Mouse (Mus musculus) fibroblast of lung, adult 2 months (primary cell): ENCODE measurements around the gene Slc48a1.

Experiments used
- DNase-seq: peaks from one replicate; pipeline ENCODE4 v3.0.0-alpha.2; 2011; ENCODE audit warnings: low read depth

Slc48a1 gene

GRCm38 (mm10) chr15:97827401-97827800 is 49.1 kb downstream of the Slc48a1 start:
- DNase-seq: no peak

GRCm38 (mm10) chr15:97828221-97828842 is 50.0 kb downstream of the Slc48a1 start:
- no peak for DNase-seq

GRCm38 (mm10) chr15:97828901-97829338 is 50.6 kb downstream of the Slc48a1 start:
- DNase-seq: no peak

GRCm38 (mm10) chr15:97829432-97829831 is 51.1 kb downstream of the Slc48a1 start:
- no peak for DNase-seq

- DNase-seq: no peak
Measured at GRCm38 (mm10) chr15:97830253-97830787, 52.0 kb downstream of the Slc48a1 start.

GRCm38 (mm10) chr15:97830788-97831241 is 52.5 kb downstream of the Slc48a1 start:
- no peak for DNase-seq

GRCm38 (mm10) chr15:97831242-97831986 is 53.1 kb downstream of the Slc48a1 start:
- DNase-seq: no peak

- DNase-seq: no peak
Measured at GRCm38 (mm10) chr15:97831987-97832640, 53.8 kb downstream of the Slc48a1 start.

GRCm38 (mm10) chr15:97832764-97833479 is 54.6 kb downstream of the Slc48a1 start:
- DNase-seq: no peak

GRCm38 (mm10) chr15:97836153-97836893 is 58.0 kb downstream of the Slc48a1 start:
- no peak for DNase-seq

- no peak for DNase-seq
Measured at GRCm38 (mm10) chr15:97836894-97837247, 58.6 kb downstream of the Slc48a1 start.

- DNase-seq: no peak
Measured at GRCm38 (mm10) chr15:97837491-97838061, 59.3 kb downstream of the Slc48a1 start.

GRCm38 (mm10) chr15:97838395-97838794 is 60.1 kb downstream of the Slc48a1 start:
- no peak for DNase-seq

GRCm38 (mm10) chr15:97839012-97839411 is 60.7 kb downstream of the Slc48a1 start:
- DNase-seq: no peak

GRCm38 (mm10) chr15:97839473-97839872 is 61.2 kb downstream of the Slc48a1 start:
- no peak for DNase-seq

- peak; percentile 72 for DNase-seq
Measured at GRCm38 (mm10) chr15:97839991-97840455, 61.7 kb downstream of the Slc48a1 start.

- no peak for DNase-seq
Measured at GRCm38 (mm10) chr15:97840781-97841180, 62.5 kb downstream of the Slc48a1 start.

- DNase-seq: no peak
Measured at GRCm38 (mm10) chr15:97841383-97841782, 63.1 kb downstream of the Slc48a1 start.

- DNase-seq: no peak
Measured at GRCm38 (mm10) chr15:97842058-97842457, 63.7 kb downstream of the Slc48a1 start.
